Mouse (Mus musculus): ENCODE results near the gene Tmem107. TPM values are rescaled to one million over a fixed set of nuclear protein-coding genes. Genes with fewer than 3 reads are reported as not detected.

Tmem107 gene
- polyA plus RNA-seq, 1 experiment: 13.4 TPM

DNA sequence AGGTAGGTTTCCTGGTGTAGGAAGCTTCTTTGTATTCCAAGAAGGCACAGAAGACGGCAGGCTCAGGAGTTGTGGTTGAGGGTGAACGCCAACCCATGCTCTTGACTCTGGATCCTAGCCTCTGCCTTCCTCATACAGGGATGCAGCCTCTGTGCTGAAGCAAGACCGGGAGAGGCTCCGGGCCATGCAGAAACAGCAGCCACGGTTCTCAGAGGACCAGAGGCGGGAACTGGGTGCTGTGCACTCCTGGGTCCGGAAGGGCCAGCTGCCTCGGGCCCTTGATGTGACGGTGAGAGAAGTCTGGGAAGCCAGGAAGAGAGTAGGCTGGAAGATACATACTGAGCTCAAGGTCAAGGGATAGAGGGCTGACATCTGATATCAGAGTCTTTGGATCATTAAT lies 37.6 kb downstream of the Tmem107 start:
- 88% methylated on average over 9 of the region's 9 CpGs for WGBS

DNA sequence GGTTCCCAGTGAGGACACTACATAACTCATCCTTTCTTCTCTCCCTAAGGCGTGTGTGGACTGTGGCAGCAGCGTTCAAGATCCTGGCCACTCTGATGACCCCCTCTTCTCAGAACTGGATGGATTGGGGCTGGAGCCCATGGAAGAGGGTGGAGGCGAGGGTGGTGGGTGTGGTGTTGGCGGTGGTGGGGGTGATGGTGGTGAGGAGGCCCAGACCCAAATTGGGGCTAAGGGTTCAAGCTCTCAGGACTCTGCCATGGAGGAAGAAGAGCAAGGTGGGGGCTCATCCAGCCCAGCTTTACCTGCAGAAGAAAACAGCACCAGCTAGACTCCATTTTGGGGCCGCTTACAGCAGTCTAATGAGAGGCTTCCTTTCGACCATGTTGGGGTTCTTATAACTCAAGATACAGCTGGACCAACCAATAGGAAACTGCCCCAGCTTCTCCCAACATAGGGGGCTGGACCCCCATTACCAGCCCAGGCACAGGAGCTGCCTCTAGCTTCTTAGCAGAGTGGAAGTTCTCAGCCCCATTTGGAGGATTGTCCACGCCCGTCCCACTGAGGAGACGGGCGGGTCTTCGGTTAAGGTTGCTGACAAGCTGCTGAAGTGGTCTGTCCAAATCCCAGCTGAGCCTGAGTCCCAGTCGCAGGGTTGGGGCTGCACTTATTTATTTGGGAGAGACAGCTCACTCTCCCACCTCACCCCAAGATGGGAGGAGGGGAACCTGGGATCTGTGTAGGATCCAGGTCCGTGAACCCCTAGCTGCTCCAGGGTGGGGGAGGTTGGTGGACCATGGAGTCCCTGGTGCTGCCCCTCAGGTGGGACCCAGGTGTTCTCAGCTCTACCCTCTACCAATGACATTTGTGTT lies 38.7 kb downstream of the Tmem107 start:
- no peak for TF ChIP-seq POLR2A (IDR thresholded peaks at IDR 0.05; ENCODE audit: borderline replicate concordance, insufficient read depth, low read length)
- TF ChIP-seq CTCF (IDR thresholded peaks at IDR 0.05; ENCODE audit: borderline replicate concordance, insufficient read depth, low read depth, low read length): no peak
- no peak overlapping the region for H3K27ac ChIP-seq (ENCODE audit: insufficient read depth, low read length)
- no peak overlapping the region for H3K4me3 ChIP-seq (replicated peaks; ENCODE audit: insufficient read depth, low read depth, low read length)
- peaks cover 7% of the 10 kb centered on the region; the same call in 1 of the 2 replicates for H3K4me1 ChIP-seq (ENCODE audit: control insufficient read depth, insufficient read depth, low read length)
- H3K27me3 ChIP-seq (ENCODE audit: control insufficient read depth, insufficient read depth, low read length): no peaks in the 10 kb centered on the region
- WGBS: 88% methylated on average over 13 of the region's 13 CpGs
- peak; percentile 29 for DNase-seq

More for the DNA sequence above, 37.6 kb downstream of the Tmem107 start:
- Histone ChIP-seq H3K27me3 (ENCODE audit: control insufficient read depth, insufficient read depth, low read length) (no peaks in the 10 kb centered on the region), H3K27ac (ENCODE audit: insufficient read depth, low read length) (no peak overlapping the region), H3K4me3 (replicated peaks; ENCODE audit: insufficient read depth, low read depth, low read length) (no peak overlapping the region), H3K4me1 (ENCODE audit: control insufficient read depth, insufficient read depth, low read length) (peaks cover 15% of the 10 kb centered on the region)
- no peak for TF ChIP-seq CTCF (IDR thresholded peaks at IDR 0.05; ENCODE audit: borderline replicate concordance, insufficient read depth, low read depth, low read length)
- TF ChIP-seq POLR2A (IDR thresholded peaks at IDR 0.05; ENCODE audit: borderline replicate concordance, insufficient read depth, low read length): no peak
- peak in 1 of 2 experiments; percentile 19 for DNase-seq

DNA sequence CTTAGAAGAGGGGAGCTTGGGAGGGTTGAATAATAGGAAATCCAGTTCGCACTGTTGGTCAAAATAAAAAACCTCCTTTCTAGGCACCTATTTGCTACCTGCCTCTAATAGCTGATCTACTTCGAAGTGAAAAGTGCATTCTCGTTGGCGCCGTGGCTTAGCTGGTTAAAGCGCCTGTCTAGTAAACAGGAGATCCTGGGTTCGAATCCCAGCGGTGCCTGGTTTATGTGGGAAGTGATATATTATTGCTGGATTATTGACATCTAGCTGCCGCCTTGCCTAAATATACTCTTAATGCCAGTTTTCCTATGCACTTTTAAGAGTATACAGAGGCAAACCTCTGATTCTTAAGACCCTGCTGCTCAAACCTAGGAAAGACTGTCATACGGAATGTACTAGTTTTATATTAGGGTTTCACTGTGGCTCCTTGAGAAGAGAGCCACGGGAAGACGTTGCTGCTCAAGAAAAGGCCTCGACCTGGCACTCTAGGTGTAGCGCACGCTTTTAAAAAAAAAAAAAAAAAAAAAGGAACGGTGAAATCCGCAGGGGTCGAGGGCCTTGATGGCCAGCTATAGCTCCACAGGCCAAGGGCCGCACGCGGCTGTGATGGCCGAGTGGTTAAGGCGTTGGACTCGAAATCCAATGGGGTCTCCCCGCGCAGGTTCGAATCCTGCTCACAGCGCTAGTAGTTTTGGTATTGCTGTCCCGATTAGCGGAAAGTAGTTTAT lies 39.9 kb downstream of the Tmem107 start:
- Histone ChIP-seq H3K27ac (ENCODE audit: insufficient read depth, low read length) (no peak overlapping the region), H3K27me3 (ENCODE audit: control insufficient read depth, insufficient read depth, low read length) (no peaks in the 10 kb centered on the region), H3K4me1 (ENCODE audit: control insufficient read depth, insufficient read depth, low read length) (0 out of 2 replicates have a peak, but pooled peaks cover 3% of the 10 kb centered on the region), H3K4me3 (replicated peaks; ENCODE audit: insufficient read depth, low read depth, low read length) (peak overlapping the region; percentile 63)
- DNase-seq: peak; percentile 86 to 95
- 2% methylated on average over 30 of the region's 30 CpGs for WGBS
- TF ChIP-seq CTCF (IDR thresholded peaks at IDR 0.05; ENCODE audit: borderline replicate concordance, insufficient read depth, low read depth, low read length): no peak
- TF ChIP-seq POLR2A (IDR thresholded peaks at IDR 0.05; ENCODE audit: borderline replicate concordance, insufficient read depth, low read length): no peak

DNA sequence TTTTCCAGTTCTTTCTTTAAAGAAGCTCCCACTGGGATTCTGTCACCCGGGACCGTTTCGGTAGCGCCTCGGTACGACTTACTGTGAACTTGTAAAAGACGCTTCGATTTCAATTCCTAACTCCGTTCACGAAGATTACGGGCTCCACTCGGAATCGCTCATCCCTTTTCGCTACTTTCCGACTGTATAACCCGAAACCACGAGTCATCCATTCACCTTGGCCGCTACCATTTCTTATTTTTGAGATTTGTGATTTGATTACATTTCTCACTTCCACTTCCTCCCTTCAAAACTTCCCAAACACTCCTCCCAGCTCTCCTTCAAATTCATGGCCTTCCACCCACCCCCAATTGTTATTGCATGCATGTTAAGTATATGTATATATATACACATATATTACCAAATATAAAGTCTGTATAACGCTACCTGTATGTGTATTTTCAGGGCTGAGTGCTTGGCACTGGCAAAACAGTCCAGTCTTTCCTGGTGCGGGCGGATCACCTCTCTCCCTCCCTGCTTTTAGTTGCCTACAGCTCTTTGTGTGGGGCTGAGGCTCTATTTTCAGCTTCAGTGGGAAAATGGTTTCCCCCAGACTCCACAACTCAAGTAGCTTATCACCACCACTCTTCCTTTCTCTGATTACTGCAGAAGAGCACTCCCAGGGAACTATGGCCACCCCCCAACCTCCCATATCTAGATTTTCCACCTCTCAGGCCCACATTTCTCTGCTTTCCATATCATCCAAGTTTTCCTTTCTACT lies 40.6 kb downstream of the Tmem107 start:
- Histone ChIP-seq H3K27me3 (ENCODE audit: control insufficient read depth, insufficient read depth, low read length) (no peaks in the 10 kb centered on the region), H3K4me3 (replicated peaks; ENCODE audit: insufficient read depth, low read depth, low read length) (peak overlapping the region; percentile 63), H3K27ac (ENCODE audit: insufficient read depth, low read length) (no peak overlapping the region), H3K4me1 (ENCODE audit: control insufficient read depth, insufficient read depth, low read length) (no peaks in the 10 kb centered on the region)
- no peak for DNase-seq
- WGBS: 13% methylated on average over 21 of the region's 21 CpGs
- TF ChIP-seq POLR2A (IDR thresholded peaks at IDR 0.05; ENCODE audit: borderline replicate concordance, insufficient read depth, low read length): no peak
- no peak for TF ChIP-seq CTCF (IDR thresholded peaks at IDR 0.05; ENCODE audit: borderline replicate concordance, insufficient read depth, low read depth, low read length)

DNA sequence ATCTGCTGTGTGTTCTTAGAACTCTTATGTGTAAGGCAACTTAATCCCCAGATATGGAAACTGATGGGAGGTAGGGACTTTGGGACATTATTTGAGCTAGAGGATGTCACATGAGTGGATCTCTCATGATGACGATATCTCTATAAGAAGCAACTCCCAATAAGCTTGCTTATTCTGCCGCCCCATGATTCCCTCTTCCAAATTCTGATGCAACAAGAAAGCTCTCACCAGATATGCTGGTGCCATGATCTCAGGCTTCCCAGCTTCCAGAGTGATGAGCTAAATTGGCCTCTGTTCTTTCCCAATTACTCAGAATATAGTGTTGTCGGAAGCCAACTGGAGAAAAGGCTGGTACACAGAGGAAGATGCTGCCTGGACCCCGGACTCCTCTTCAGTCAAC lies 41.3 kb downstream of the Tmem107 start:
- no peak overlapping the region for H3K4me3 ChIP-seq (replicated peaks; ENCODE audit: insufficient read depth, low read depth, low read length)
- no peak overlapping the region for H3K27ac ChIP-seq (ENCODE audit: insufficient read depth, low read length)
- WGBS: 79% methylated on average over 4 of the region's 4 CpGs
- no peaks in the 10 kb centered on the region for H3K4me1 ChIP-seq (ENCODE audit: control insufficient read depth, insufficient read depth, low read length)
- TF ChIP-seq CTCF (IDR thresholded peaks at IDR 0.05; ENCODE audit: borderline replicate concordance, insufficient read depth, low read depth, low read length) (no peak), POLR2A (IDR thresholded peaks at IDR 0.05; ENCODE audit: borderline replicate concordance, insufficient read depth, low read length) (no peak)
- DNase-seq: no peak
- H3K27me3 ChIP-seq (ENCODE audit: control insufficient read depth, insufficient read depth, low read length): no peaks in the 10 kb centered on the region

DNA sequence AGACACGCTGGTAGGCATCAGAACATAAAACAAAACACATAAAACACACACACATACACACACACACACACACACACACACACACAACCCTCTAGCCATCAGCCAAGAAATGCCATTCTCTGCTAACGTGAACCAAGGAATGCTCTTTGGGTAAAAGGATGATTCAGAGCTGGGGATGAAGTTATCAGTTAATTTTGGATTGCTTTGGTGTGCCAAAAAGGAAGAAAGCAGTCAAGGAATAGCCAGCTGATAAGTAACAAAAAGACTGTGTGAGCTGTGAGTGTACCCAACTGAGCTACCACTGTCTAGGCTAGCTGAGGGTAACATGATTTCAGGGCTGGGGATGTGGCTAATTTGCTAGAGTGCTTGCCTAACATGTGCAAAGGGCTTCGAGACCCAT lies 43.4 kb downstream of the Tmem107 start:
- 78% methylated on average over 3 of the region's 3 CpGs for WGBS
- DNase-seq: no peak

DNA sequence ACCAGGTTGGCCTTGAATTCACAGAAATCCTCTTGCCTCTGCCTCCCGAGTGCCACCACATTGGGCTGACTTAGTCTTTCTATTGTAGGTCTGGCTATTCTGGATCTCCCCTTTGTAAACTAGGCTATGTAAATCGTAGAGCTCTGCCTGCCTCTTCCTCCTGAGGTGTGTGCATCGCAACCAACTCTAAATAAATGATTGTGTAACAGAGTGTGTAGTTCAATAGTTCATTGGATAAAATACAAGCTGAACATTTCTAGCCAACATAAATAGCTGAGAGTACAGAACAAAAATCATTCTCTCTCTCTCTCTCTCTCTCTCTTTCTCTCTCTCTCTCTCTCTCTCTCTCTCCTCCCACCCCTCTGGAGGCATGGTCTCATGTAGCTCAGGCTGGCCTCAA lies 44.0 kb downstream of the Tmem107 start:
- Histone ChIP-seq H3K27ac (ENCODE audit: insufficient read depth, low read length) (no peak overlapping the region), H3K4me3 (replicated peaks; ENCODE audit: insufficient read depth, low read depth, low read length) (no peak overlapping the region), H3K27me3 (ENCODE audit: control insufficient read depth, insufficient read depth, low read length) (no peaks in the 10 kb centered on the region), H3K4me1 (ENCODE audit: control insufficient read depth, insufficient read depth, low read length) (no peaks in the 10 kb centered on the region)
- 84% methylated on average over 3 of the region's 3 CpGs for WGBS
- TF ChIP-seq CTCF (IDR thresholded peaks at IDR 0.05; ENCODE audit: borderline replicate concordance, insufficient read depth, low read depth, low read length): no peak
- TF ChIP-seq POLR2A (IDR thresholded peaks at IDR 0.05; ENCODE audit: borderline replicate concordance, insufficient read depth, low read length): no peak
- no peak for DNase-seq

More for the DNA sequence above, 43.4 kb downstream of the Tmem107 start:
- no peaks in the 10 kb centered on the region for H3K4me1 ChIP-seq (ENCODE audit: control insufficient read depth, insufficient read depth, low read length)
- no peak for TF ChIP-seq CTCF (IDR thresholded peaks at IDR 0.05; ENCODE audit: borderline replicate concordance, insufficient read depth, low read depth, low read length)
- no peak for TF ChIP-seq POLR2A (IDR thresholded peaks at IDR 0.05; ENCODE audit: borderline replicate concordance, insufficient read depth, low read length)
- no peak overlapping the region for H3K27ac ChIP-seq (ENCODE audit: insufficient read depth, low read length)
- no peak overlapping the region for H3K4me3 ChIP-seq (replicated peaks; ENCODE audit: insufficient read depth, low read depth, low read length)
- H3K27me3 ChIP-seq (ENCODE audit: control insufficient read depth, insufficient read depth, low read length): no peaks in the 10 kb centered on the region

Data from cerebellum, adult 2 months (tissue).